Mouse (Mus musculus) lung, adult 2 months (tissue): ENCODE data around the gene Nr4a3. TPM values are rescaled to one million over a fixed set of nuclear protein-coding genes. Genes with fewer than 3 reads are reported as not detected.

Experiments used
- DNase-seq: peaks from one replicate; pipeline ENCODE4 v3.0.0; 2022
- H3K4me1 ChIP-seq: fragments of 200-500 bp; 2 replicates; pipeline ENCODE4 v1.6.1; 2011; ENCODE audit warnings: low read length; ENCODE audit not compliant: control insufficient read depth, insufficient read depth
- H3K4me3 ChIP-seq: fragments of 200-500 bp; replicated peaks from 2 replicates; pipeline ENCODE3; 2011; ENCODE audit warnings: low read depth, mild to moderate bottlenecking, control low read depth, low read length; ENCODE audit errors: extremely low read depth
- CTCF ChIP-seq: fragments of 200-500 bp; IDR thresholded peaks from 2 replicates; pipeline ENCODE4 v1.5.1; 2011; ENCODE audit warnings: mild to moderate bottlenecking, low read length, control low read depth; ENCODE audit not compliant: insufficient read depth
- POLR2A ChIP-seq: fragments of 200-500 bp; IDR thresholded peaks from 2 replicates; pipeline ENCODE4 v1.6.1; 2011; ENCODE audit warnings: low read depth, mild to moderate bottlenecking, control low read depth, low read length, borderline replicate concordance; ENCODE audit errors: extremely low read depth
- WGBS: fragments of 180-500 bp; shearing (Covaris S2); methylation state at CpG from one replicate; pipeline ENCODE4 v1.1.7; 2018; 5-methylcytosine and 5-hydroxymethylcytosine counted together
- polyA plus RNA-seq: library from polyadenylated mRNA; depleted of rRNA; stranded (reverse); fragments of >200 nt; gene quantifications from 2 replicates; pipeline ENCODE4 v1.2.3, GENCODE M21; 2012; rRNA removed

Gene Nr4a3
- polyA plus RNA-seq, 1 experiment = 2.4 TPM

- no peak for DNase-seq
- TF ChIP-seq CTCF = no peak
- no peak for TF ChIP-seq POLR2A
- WGBS = 71% methylated on average over 2 of the region's 2 CpGs
- Histone ChIP-seq H3K4me1 (no peaks in the 10 kb centered on the region), H3K4me3 (no peak overlapping the region)
Measured at GRCm38 (mm10) chr4:48101981-48102380, 57.0 kb downstream of the Nr4a3 start.

DNA sequence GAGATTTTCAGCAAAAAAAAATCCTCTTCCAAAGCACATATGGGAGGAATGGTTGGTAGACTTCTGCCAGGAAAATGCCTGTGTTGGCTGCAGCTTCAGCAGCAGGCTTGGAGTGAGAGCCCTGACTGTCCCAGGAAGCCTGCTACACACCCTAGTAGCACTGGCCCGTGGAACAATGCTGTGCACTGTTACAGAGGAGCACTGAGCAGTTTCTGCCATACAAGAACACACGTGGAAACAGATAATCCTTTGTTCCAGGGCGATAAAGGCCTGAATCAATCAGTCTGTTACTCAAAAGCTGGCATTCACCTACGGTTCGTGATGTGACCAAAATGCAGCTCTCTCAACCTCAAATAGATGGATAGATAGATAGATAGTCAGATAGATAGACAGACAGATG lies 60.4 kb downstream of the Nr4a3 start:
- no peaks in the 10 kb centered on the region for H3K4me1 ChIP-seq
- no peak overlapping the region for H3K4me3 ChIP-seq
- 69% methylated on average over 5 of the region's 5 CpGs for WGBS
- DNase-seq = no peak
- TF ChIP-seq POLR2A (no peak), CTCF (no peak)

DNA sequence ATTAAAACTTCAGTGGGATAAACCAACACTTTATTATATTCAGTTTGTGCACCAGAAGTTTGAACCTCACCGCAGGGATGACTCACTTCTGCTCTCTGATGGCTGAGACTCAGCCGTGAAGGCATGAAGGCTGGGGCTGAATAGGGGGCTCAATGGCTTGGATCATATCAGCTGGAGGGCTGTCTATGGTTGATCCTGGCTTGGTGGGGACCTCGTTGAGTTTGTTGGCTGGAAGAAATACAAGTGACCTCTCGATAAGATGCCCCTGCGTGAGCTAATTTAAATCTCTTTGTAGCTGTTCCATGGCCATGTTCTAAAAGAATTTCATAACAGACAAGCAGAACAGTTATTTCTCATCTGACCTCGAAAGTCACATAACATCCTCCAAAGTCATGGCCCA lies 62.1 kb downstream of the Nr4a3 start:
- no peak overlapping the region for H3K4me3 ChIP-seq
- WGBS = 72% methylated on average over 6 of the region's 6 CpGs
- TF ChIP-seq CTCF = no peak
- no peak for TF ChIP-seq POLR2A
- no peak for DNase-seq
- H3K4me1 ChIP-seq = no peaks in the 10 kb centered on the region

GRCm38 (mm10) chr4:48108591-48108990 lies 63.6 kb downstream of the Nr4a3 start:
- no peaks in the 10 kb centered on the region for H3K4me1 ChIP-seq
- H3K4me3 ChIP-seq = no peak overlapping the region
- no peak for TF ChIP-seq CTCF
- TF ChIP-seq POLR2A = no peak
- 43% methylated on average over 2 of the region's 2 CpGs for WGBS
- no peak for DNase-seq

DNA sequence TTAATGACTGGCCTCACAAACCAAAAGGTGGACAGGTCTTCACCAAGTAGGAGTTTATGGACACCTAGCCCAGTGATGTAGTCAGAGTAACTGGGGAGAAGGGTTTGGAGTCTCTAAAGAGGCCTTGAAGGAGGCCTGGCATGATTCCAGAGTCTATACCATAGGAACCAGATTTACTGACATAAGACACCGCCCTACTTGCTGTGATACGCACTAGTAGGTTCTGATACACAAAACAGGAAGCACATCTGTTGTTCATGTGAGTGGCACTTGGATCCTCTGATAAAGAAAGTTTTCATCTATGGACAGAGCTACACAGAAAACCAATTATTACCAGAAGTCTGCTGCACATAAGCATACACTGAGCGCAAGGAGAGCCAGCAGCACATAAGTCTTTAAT lies 65.4 kb downstream of the Nr4a3 start:
- 74% methylated on average over 3 of the region's 3 CpGs for WGBS
- TF ChIP-seq CTCF (no peak), POLR2A (no peak)
- no peak overlapping the region for H3K4me3 ChIP-seq
- no peaks in the 10 kb centered on the region for H3K4me1 ChIP-seq
- no peak for DNase-seq

DNA sequence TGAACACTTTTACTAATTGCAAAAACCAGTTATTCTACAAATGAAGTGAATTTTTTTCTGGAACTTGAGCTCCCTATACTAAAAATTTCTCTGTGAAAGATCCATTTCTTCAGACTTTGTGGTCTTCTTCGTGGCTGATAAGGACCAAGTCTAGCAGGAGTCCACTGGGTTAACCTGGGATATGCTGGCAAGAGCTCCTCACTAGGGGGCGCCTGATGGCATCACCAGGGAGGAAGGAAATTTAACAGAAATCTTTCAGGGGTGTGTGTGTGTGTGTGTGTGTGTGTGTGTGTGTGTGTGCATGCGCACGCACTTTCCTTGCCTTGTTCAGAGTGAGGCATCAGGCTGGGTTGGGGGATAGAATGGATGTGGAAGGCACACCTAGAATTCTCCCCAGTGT lies 71.2 kb downstream of the Nr4a3 start:
- TF ChIP-seq CTCF = peak; percentile 55
- TF ChIP-seq POLR2A = no peak
- WGBS = 43% methylated on average over 4 of the region's 4 CpGs
- DNase-seq = peak; percentile 51
- H3K4me3 ChIP-seq = no peak overlapping the region
- H3K4me1 ChIP-seq = no peaks in the 10 kb centered on the region

DNA sequence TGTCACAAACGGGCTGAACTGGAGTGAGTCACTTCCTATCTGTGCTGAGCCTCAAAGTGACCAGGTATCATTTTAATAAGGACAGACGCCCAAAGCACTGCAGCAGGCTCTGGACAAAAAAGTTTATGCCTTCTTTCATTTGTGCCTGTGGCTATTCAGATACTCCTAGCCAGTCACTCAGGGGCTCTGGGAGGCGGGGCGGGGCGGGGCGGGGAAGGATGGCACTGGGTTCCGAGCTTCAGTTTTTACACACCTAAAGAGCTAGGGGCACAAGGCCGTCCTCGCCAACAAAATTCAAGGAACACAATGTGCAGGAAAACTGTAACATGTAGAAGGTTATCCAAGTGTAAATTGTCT lies 79.4 kb downstream of the Nr4a3 start:
- TF ChIP-seq CTCF = no peak
- no peak for TF ChIP-seq POLR2A
- Histone ChIP-seq H3K4me3 (peak overlapping the region; percentile 43), H3K4me1 (no peaks in the 10 kb centered on the region)
- 2% methylated on average over 9 of the region's 9 CpGs for WGBS
- no peak for DNase-seq

DNA sequence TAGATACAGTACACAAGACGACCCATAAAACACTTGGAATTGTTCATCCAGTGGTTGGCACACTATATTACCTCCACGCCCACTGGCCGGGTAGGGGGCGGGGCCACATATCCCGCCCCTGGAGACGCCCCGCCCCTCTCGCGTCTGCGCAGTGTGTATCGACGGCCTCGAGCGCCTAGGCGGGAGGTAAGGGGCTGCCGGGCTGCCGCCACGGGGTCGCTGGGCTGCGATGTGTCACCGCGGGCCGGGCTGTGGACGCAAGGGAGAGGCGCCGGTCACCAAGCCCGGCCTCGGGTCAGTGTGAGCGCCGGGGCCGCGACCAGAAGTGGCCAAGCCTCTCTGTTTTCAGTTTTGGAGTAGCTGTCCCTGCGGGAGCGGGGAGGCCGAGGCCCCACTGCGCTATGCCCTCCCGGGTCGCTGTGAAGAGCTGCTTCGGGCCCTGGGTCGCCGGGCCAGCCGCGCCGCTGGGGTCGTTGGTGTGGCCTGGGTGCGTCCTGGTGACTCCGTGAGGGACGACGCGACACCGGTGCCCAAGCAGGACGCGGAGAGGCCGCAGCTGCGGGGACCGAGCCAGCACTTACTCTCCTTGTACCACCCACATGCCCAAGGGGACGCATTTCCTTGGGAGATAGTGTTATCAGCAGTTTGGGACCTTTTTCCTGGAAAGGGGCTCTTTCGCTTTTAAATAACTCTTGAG lies 80.0 kb downstream of the Nr4a3 start, which contains the start of gene Stx17:
Stx17 (plus strand) TSS at position 143 of the 697 bp plus-strand sequence.
- peak within 1 kb of the TSS; percentile 87 for H3K4me3 ChIP-seq
- peak; percentile 86 for DNase-seq
- no peaks in the 10 kb centered on the region for H3K4me1 ChIP-seq
- 1% methylated on average over 58 of the region's 58 CpGs for WGBS
- TF ChIP-seq POLR2A (peak; percentile 58; the same call in 1 of the 2 replicates), CTCF (no peak)

DNA sequence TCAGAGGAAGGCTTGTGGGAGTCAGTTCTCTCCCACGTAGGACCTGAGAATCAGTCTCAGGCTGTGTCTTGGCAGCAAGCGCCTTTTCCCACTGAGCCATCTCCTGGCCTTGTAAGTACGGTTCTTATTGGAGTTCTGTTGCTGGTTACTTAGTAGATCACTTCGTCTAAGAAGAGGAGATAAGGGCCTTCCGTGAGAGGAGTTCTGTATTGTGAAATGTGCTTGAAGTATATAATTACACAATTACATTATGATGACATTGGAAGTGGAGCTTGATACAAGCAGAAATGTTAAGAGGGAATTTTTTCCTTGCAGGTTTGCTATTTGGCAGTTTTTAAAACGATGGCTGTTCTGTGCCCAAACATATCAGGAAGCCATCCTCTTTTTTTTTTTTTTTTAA lies 85.4 kb downstream of the Nr4a3 start:
- WGBS = 56% methylated on average over 6 of the region's 6 CpGs
- DNase-seq = no peak
- H3K4me1 ChIP-seq = no peaks in the 10 kb centered on the region
- H3K4me3 ChIP-seq = no peak overlapping the region
- TF ChIP-seq CTCF (no peak), POLR2A (no peak)

DNA sequence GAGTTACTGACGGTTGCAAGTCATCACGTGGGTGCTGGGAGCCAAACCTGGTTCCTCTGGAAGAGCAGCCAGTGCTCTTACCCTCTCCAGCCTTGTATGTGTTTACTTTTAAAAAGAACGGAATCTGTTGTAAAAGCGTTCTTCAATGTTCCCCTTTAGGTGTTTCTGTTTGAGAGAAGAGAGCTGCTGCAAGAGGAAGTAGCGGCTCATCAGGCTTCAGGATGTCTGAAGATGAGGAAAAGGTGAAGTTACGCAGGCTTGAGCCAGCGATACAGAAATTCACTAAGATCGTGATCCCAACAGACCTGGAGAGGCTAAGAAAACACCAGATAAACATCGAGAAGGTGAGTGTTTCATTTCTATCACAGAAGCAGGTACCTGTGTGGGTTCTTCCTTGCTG lies 86.7 kb downstream of the Nr4a3 start:
- H3K4me1 ChIP-seq = no peaks in the 10 kb centered on the region
- DNase-seq = no peak
- H3K4me3 ChIP-seq = no peak overlapping the region
- TF ChIP-seq CTCF (no peak), POLR2A (no peak)
- WGBS = 74% methylated on average over 9 of the region's 9 CpGs

- Histone ChIP-seq H3K4me1 (no peaks in the 10 kb centered on the region), H3K4me3 (no peak overlapping the region)
- 67% methylated on average over 3 of the region's 3 CpGs for WGBS
- TF ChIP-seq POLR2A (no peak), CTCF (no peak)
- no peak for DNase-seq
Measured at GRCm38 (mm10) chr4:48132721-48133120, 87.8 kb downstream of the Nr4a3 start.

Other genes starting within 250 kb of the Nr4a3 start
- 6.0 and 8.7 TPM in 2 replicates for gene Stx17, start 79.8 kb downstream of the Nr4a3 start, polyA plus RNA-seq
- gene Erp44, start 234.4 kb downstream of the Nr4a3 start, polyA plus RNA-seq = 8.6 and 11.9 TPM in 2 replicates
- gene Invs, start 234.6 kb downstream of the Nr4a3 start, polyA plus RNA-seq = 3.7 and 4.7 TPM in 2 replicates